Mouse (Mus musculus) testis, adult 2 months (tissue): Measurements from ENCODE around the gene Ubiad1. TPM values are rescaled to one million over a fixed set of nuclear protein-coding genes. Genes with fewer than 3 reads are reported as not detected.

ENCODE experiments used
- H3K27ac ChIP-seq: fragments of 200-500 bp; 2 replicates; pipeline ENCODE4 v1.5.1; 2012; ENCODE audit warnings: low read depth, low read length; ENCODE audit not compliant: control insufficient read depth, insufficient read depth
- H3K27me3 ChIP-seq: fragments of 200-500 bp; 2 replicates; pipeline ENCODE4 v1.6.1; 2012; ENCODE audit warnings: mild to moderate bottlenecking, low read length, moderate library complexity; ENCODE audit not compliant: control insufficient read depth, insufficient read depth
- H3K36me3 ChIP-seq: fragments of 200-500 bp; 2 replicates; pipeline ENCODE4 v1.6.1; 2012; ENCODE audit warnings: mild to moderate bottlenecking, low read length; ENCODE audit not compliant: control insufficient read depth, insufficient read depth
- H3K4me1 ChIP-seq: fragments of 200-500 bp; 2 replicates; pipeline ENCODE4 v1.6.1; 2012; ENCODE audit warnings: low read length; ENCODE audit not compliant: control insufficient read depth, insufficient read depth
- H3K4me3 ChIP-seq: fragments of 200-500 bp; 2 replicates; pipeline ENCODE4 v1.5.1; 2012; ENCODE audit warnings: low read depth, mild to moderate bottlenecking, low read length, moderate library complexity, mixed read lengths; ENCODE audit not compliant: control insufficient read depth
- CTCF ChIP-seq: fragments of 200-500 bp; IDR thresholded peaks from 2 replicates; pipeline ENCODE4 v1.5.1; 2012; ENCODE audit warnings: low read depth, mild to moderate bottlenecking, inconsistent platforms, low read length, moderate library complexity; ENCODE audit not compliant: control insufficient read depth, insufficient read depth, insufficient replicate concordance
- POLR2A ChIP-seq: fragments of 200-500 bp; IDR thresholded peaks from 2 replicates; pipeline ENCODE4 v1.6.1; 2012; ENCODE audit warnings: low read depth, mild to moderate bottlenecking, inconsistent platforms, low read length, moderate library complexity; ENCODE audit not compliant: control insufficient read depth
- polyA plus RNA-seq: library from polyadenylated mRNA; depleted of rRNA; stranded (reverse); fragments of >200 nt; gene quantifications from 2 replicates; pipeline ENCODE4 v1.2.3, GENCODE M21; 2012

The Ubiad1 gene
- polyA plus RNA-seq, 1 experiment: 14.5 TPM

- H3K27me3 ChIP-seq: no peaks in the 10 kb centered on the region
- no peak overlapping the region for H3K27ac ChIP-seq
- no peak overlapping the region for H3K4me3 ChIP-seq
- H3K4me1 ChIP-seq: no peaks in the 10 kb centered on the region; the same call in 1 of the 2 replicates
- H3K36me3 ChIP-seq: no peaks in the 10 kb centered on the region
- TF ChIP-seq CTCF (no peak), POLR2A (no peak)
These were observed 45.0 kb downstream of the Ubiad1 start for GRCm38 (mm10) chr4:148399437-148400094.

GRCm38 (mm10) chr4:148397531-148398287, 46.9 kb downstream of the Ubiad1 start:
- Histone ChIP-seq H3K4me1 (no peaks in the 10 kb centered on the region), H3K36me3 (no peaks in the 10 kb centered on the region), H3K27ac (no peak overlapping the region), H3K27me3 (no peaks in the 10 kb centered on the region), H3K4me3 (no peak overlapping the region)
- no peak for TF ChIP-seq POLR2A
- TF ChIP-seq CTCF: peak; percentile 23; the same call in 1 of the 2 replicates

- TF ChIP-seq CTCF (no peak), POLR2A (no peak)
- H3K36me3 ChIP-seq: no peaks in the 10 kb centered on the region
- no peak overlapping the region for H3K4me3 ChIP-seq
- H3K27me3 ChIP-seq: no peaks in the 10 kb centered on the region
- no peak overlapping the region for H3K27ac ChIP-seq
- no peaks in the 10 kb centered on the region; the same call in 1 of the 2 replicates for H3K4me1 ChIP-seq
These were observed 47.5 kb downstream of the Ubiad1 start for GRCm38 (mm10) chr4:148397113-148397512.

- no peak overlapping the region for H3K27ac ChIP-seq
- TF ChIP-seq POLR2A (no peak), CTCF (no peak)
- H3K27me3 ChIP-seq: no peaks in the 10 kb centered on the region
- no peaks in the 10 kb centered on the region; the same call in 1 of the 2 replicates for H3K4me1 ChIP-seq
- no peaks in the 10 kb centered on the region for H3K36me3 ChIP-seq
- H3K4me3 ChIP-seq: no peak overlapping the region
These were observed 48.7 kb downstream of the Ubiad1 start for GRCm38 (mm10) chr4:148395875-148396274.

DNA sequence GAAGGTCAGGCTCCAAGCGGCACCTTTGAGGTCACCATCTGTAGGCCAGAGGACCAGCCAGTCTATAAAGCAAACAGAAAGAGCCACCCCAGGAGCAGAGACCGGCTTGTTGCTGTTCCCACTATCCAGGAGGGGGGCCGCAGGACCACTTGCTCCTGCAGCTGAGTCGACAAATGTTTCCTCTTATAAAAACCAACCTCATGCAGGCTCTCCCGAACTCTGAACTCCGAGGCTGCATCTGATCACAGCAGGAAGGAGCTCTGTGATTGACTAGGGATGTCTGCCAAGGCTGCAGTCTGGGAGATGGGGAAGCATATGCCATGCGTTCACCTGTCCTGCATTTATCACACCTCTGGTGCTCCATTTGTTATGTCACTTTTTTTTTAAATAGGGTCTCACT, 49.4 kb downstream of the Ubiad1 start:
- TF ChIP-seq POLR2A (no peak), CTCF (no peak)
- H3K27ac ChIP-seq: no peak overlapping the region
- no peaks in the 10 kb centered on the region for H3K36me3 ChIP-seq
- H3K4me3 ChIP-seq: no peak overlapping the region
- H3K4me1 ChIP-seq: no peaks in the 10 kb centered on the region; the same call in 1 of the 2 replicates
- H3K27me3 ChIP-seq: no peaks in the 10 kb centered on the region

- Histone ChIP-seq H3K27me3 (no peaks in the 10 kb centered on the region), H3K27ac (no peak overlapping the region), H3K4me3 (no peak overlapping the region), H3K4me1 (no peaks in the 10 kb centered on the region; the same call in 1 of the 2 replicates), H3K36me3 (no peaks in the 10 kb centered on the region)
- TF ChIP-seq CTCF: no peak
- no peak for TF ChIP-seq POLR2A
These were observed 52.8 kb downstream of the Ubiad1 start for GRCm38 (mm10) chr4:148391714-148392310.

DNA sequence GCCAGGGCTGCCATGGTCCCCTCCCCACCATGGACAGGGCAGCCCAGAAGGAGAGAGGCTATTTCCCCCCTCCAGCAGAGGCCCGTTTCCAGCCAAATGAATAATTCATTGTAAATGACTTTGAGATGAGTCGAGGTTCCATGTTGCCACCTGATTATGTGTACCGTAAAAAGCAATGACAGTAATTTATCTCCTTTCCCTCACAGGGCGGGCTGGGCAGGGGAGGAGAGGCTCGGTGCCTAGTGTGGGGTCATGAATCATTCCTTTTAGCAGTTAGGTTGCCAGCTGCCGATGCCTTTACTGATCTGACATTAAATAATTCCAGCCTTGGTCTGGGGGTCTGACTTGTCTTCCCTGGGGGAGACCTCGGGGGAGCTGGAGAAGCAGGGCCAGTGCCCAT, 54.9 kb downstream of the Ubiad1 start:
- TF ChIP-seq POLR2A (no peak), CTCF (no peak)
- no peaks in the 10 kb centered on the region; the same call in 1 of the 2 replicates for H3K4me1 ChIP-seq

DNA sequence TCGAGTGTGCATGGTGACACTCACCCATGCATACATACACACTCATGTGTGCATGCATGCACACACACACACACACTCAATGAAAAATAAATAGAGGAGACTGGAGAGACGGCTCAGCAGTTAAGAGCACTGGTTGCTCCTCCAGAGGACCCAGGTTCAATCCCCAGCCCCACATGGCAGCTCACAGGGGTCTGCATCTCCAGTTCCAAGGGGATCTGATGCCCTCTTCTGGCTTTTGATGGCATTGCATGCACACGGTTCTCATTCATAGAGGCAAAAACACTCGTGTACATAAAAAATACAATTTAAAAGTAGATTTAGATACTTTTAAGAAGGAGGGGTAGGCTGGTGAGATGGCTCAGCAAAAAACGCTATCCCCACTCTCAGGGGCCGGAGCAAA, 55.5 kb downstream of the Ubiad1 start:
- TF ChIP-seq POLR2A: no peak
- TF ChIP-seq CTCF: peak; percentile 27; the same call in 1 of the 2 replicates
- no peak overlapping the region for H3K4me3 ChIP-seq
- H3K4me1 ChIP-seq: peaks cover 4% of the 10 kb centered on the region
- H3K27ac ChIP-seq: no peak overlapping the region
- H3K36me3 ChIP-seq: no peaks in the 10 kb centered on the region
- H3K27me3 ChIP-seq: no peaks in the 10 kb centered on the region

More for the DNA sequence above, 54.9 kb downstream of the Ubiad1 start:
- Histone ChIP-seq H3K4me3 (no peak overlapping the region), H3K27ac (no peak overlapping the region), H3K27me3 (no peaks in the 10 kb centered on the region), H3K36me3 (no peaks in the 10 kb centered on the region)
